Mouse (Mus musculus): ENCODE results near the gene Golga1. TPM values are rescaled to one million over a fixed set of nuclear protein-coding genes. Genes with fewer than 3 reads are reported as not detected.

The Golga1 gene
- polyA plus RNA-seq, 1 experiment = 129 TPM

DNA sequence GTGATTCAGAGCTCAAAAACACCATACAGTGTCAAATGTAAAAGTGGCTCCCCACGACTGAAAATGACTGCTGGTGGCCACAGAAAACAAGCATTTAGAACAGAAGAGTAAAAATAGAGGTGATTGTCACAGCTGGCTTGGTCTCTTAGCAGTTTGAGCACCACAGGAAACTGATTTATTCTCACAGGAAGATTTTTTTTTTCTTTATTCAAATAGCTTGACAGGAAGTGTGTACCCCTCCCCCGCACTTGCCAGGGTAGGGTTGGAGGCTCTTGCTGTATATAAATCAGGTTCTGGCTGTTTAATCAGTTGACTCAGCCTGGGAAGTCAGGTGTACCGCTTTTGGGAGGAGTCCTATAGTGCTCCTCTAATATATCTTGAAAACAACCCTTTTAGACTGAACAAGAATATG, 56.4 kb downstream of the Golga1 start:
- TF ChIP-seq POLR2A (IDR thresholded peaks at IDR 0.05; ENCODE audit: insufficient read depth, low read depth, low read length) (no peak), CTCF (IDR thresholded peaks at IDR 0.05; ENCODE audit: insufficient read depth, low read depth, low read length) (no peak)
- H3K4me1 ChIP-seq (ENCODE audit: control insufficient read depth, insufficient read depth, low read length) = peaks cover 6% of the 10 kb centered on the region
- peak overlapping the region; percentile 89 for H3K4me3 ChIP-seq (ENCODE audit: insufficient read depth, low read depth, low read length)
- H3K27ac ChIP-seq (ENCODE audit: insufficient read depth, low read depth, low read length) = no peak overlapping the region
- WGBS = 16% methylated on average over 3 of the region's 3 CpGs

DNA sequence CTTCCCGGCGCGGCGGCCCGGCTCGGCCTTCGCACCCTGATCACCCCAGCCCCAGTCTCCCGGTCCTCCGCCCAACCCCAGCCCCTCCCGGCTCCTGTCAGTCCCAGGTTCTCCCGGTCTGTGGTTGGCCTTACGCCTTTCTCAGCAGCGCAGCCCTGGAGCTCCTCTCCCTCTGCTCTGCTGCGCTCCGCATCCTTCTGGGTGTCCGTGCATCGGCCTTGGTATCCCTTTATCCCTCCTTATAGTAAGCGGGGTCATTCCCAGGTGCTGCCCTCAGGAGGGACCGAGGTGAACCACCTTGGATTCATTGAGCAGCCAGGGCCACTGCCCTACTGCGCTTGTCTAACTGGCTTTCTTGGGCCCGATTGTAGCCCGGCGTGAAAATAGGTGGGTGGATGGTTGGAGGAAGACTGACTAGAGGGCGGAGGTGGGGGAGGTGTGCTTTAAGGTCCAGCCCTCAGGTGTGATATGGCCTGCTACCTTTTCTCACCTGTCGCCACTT, 56.9 kb downstream of the Golga1 start:
- Histone ChIP-seq H3K4me3 (ENCODE audit: insufficient read depth, low read depth, low read length) (peak overlapping the region; percentile 89), H3K27ac (ENCODE audit: insufficient read depth, low read depth, low read length) (peak overlapping the region; percentile 53), H3K4me1 (ENCODE audit: control insufficient read depth, insufficient read depth, low read length) (peaks cover 12% of the 10 kb centered on the region)
- under 1% methylated on average over 25 of the region's 25 CpGs for whole genome bisulfite sequencing
- no peak for TF ChIP-seq CTCF (IDR thresholded peaks at IDR 0.05; ENCODE audit: insufficient read depth, low read depth, low read length)
- no peak for TF ChIP-seq POLR2A (IDR thresholded peaks at IDR 0.05; ENCODE audit: insufficient read depth, low read depth, low read length)

GRCm38 (mm10) chr2:39007865-39008264, 57.5 kb downstream of the Golga1 start:
- H3K4me3 ChIP-seq (ENCODE audit: insufficient read depth, low read depth, low read length) = peak overlapping the region; percentile 89
- TF ChIP-seq POLR2A (IDR thresholded peaks at IDR 0.05; ENCODE audit: insufficient read depth, low read depth, low read length) (peak; percentile 93), CTCF (IDR thresholded peaks at IDR 0.05; ENCODE audit: insufficient read depth, low read depth, low read length) (no peak)
- H3K27ac ChIP-seq (ENCODE audit: insufficient read depth, low read depth, low read length) = peak overlapping the region; percentile 74
- H3K4me1 ChIP-seq (ENCODE audit: control insufficient read depth, insufficient read depth, low read length) = peaks cover 13% of the 10 kb centered on the region
- under 1% methylated on average over 44 of the region's 44 CpGs for WGBS

- H3K4me3 ChIP-seq (ENCODE audit: insufficient read depth, low read depth, low read length) = no peak overlapping the region
- H3K4me1 ChIP-seq (ENCODE audit: control insufficient read depth, insufficient read depth, low read length) = peaks cover 9% of the 10 kb centered on the region
- WGBS = 89% methylated on average over 14 of the region's 14 CpGs
- no peak for TF ChIP-seq CTCF (IDR thresholded peaks at IDR 0.05; ENCODE audit: insufficient read depth, low read depth, low read length)
- no peak overlapping the region for H3K27ac ChIP-seq (ENCODE audit: insufficient read depth, low read depth, low read length)
Measured at GRCm38 (mm10) chr2:39006149-39006730, 59.1 kb downstream of the Golga1 start.

- peaks cover 9% of the 10 kb centered on the region for H3K4me1 ChIP-seq (ENCODE audit: control insufficient read depth, insufficient read depth, low read length)
- TF ChIP-seq POLR2A (IDR thresholded peaks at IDR 0.05; ENCODE audit: insufficient read depth, low read depth, low read length) = no peak
- no peak for TF ChIP-seq CTCF (IDR thresholded peaks at IDR 0.05; ENCODE audit: insufficient read depth, low read depth, low read length)
- H3K27ac ChIP-seq (ENCODE audit: insufficient read depth, low read depth, low read length) = no peak within 1 kb of the TSS
- peak within 1 kb of the TSS; percentile 81 for H3K4me3 ChIP-seq (ENCODE audit: insufficient read depth, low read depth, low read length)
- WGBS = 12% methylated on average over 15 of the region's 15 CpGs
Measured at GRCm38 (mm10) chr2:39005574-39006079, 59.7 kb downstream of the Golga1 start, which contains the start of gene Rpl35. TSS of gene Rpl35 (minus strand) at chr2:39005624.

- no peak for TF ChIP-seq CTCF (IDR thresholded peaks at IDR 0.05; ENCODE audit: insufficient read depth, low read depth, low read length)
- TF ChIP-seq POLR2A (IDR thresholded peaks at IDR 0.05; ENCODE audit: insufficient read depth, low read depth, low read length) = peak; percentile 63
- under 1% methylated on average over 57 of the region's 58 CpGs for WGBS
- Histone ChIP-seq H3K4me3 (ENCODE audit: insufficient read depth, low read depth, low read length) (peak within 1 kb of the TSS; percentile 81), H3K27ac (ENCODE audit: insufficient read depth, low read depth, low read length) (no peak within 1 kb of the TSS), H3K4me1 (ENCODE audit: control insufficient read depth, insufficient read depth, low read length) (peaks cover 9% of the 10 kb centered on the region)
Measured at GRCm38 (mm10) chr2:39004880-39005435, 60.4 kb downstream of the Golga1 start, which contains the start of gene Arpc5l. TSS of gene Arpc5l (plus strand) at chr2:39005348.

DNA sequence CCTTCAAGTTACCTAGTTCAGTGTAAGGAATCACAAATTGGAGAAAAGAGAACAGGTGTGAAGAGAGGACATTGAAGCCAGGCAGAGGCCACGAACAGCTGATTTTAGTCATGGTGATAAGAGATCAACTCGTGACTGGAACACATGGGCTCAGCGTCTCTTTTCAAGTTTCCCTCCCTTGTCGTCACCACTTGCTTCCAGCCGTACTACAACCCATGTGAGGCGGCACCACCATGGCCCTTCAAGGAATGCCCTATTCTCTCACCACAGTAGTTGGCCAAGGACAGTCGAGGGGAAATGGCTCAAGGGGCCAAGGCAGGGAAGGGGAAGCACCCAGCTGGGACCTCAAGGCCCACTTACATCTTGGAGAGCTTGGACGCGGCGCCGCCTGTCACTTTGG, 61.0 kb downstream of the Golga1 start:
- no peak overlapping the region for H3K27ac ChIP-seq (ENCODE audit: insufficient read depth, low read depth, low read length)

GRCm38 (mm10) chr2:39003512-39003911, 61.8 kb downstream of the Golga1 start:
- no peak for TF ChIP-seq CTCF (IDR thresholded peaks at IDR 0.05; ENCODE audit: insufficient read depth, low read depth, low read length)
- no peak for TF ChIP-seq POLR2A (IDR thresholded peaks at IDR 0.05; ENCODE audit: insufficient read depth, low read depth, low read length)
- WGBS = 70% methylated on average over 5 of the region's 5 CpGs
- Histone ChIP-seq H3K27ac (ENCODE audit: insufficient read depth, low read depth, low read length) (no peak overlapping the region), H3K4me3 (ENCODE audit: insufficient read depth, low read depth, low read length) (no peak overlapping the region), H3K4me1 (ENCODE audit: control insufficient read depth, insufficient read depth, low read length) (peaks cover 9% of the 10 kb centered on the region)

More for the DNA sequence above, 61.0 kb downstream of the Golga1 start:
- under 1% methylated on average over 11 of the region's 11 CpGs for WGBS
- Histone ChIP-seq H3K4me3 (ENCODE audit: insufficient read depth, low read depth, low read length) (peak overlapping the region; percentile 55), H3K4me1 (ENCODE audit: control insufficient read depth, insufficient read depth, low read length) (peaks cover 9% of the 10 kb centered on the region)
- no peak for TF ChIP-seq POLR2A (IDR thresholded peaks at IDR 0.05; ENCODE audit: insufficient read depth, low read depth, low read length)
- TF ChIP-seq CTCF (IDR thresholded peaks at IDR 0.05; ENCODE audit: insufficient read depth, low read depth, low read length) = no peak

DNA sequence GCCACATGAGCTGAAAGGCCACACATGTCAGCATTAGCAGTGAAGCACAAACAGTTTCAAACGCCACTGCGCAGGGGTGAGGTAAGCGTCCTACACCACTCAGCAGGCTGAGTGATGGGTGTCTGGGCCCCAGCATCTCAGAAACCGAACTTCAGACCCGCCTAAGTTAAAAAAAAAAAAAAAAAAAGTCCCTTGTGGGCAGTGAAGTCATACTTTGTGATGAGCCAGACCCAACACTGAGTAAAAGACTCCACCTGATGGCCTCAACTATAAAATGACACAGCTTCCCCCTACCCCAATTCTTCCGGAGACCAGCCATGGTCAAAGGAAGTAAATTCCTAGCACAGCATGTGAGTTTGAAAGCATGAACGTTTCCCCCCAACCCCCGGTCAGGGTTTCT, 62.2 kb downstream of the Golga1 start:
- 37% methylated on average over 8 of the region's 8 CpGs for WGBS
- H3K27ac ChIP-seq (ENCODE audit: insufficient read depth, low read depth, low read length) = no peak overlapping the region
- H3K4me1 ChIP-seq (ENCODE audit: control insufficient read depth, insufficient read depth, low read length) = peaks cover 11% of the 10 kb centered on the region
- no peak overlapping the region for H3K4me3 ChIP-seq (ENCODE audit: insufficient read depth, low read depth, low read length)
- TF ChIP-seq CTCF (IDR thresholded peaks at IDR 0.05; ENCODE audit: insufficient read depth, low read depth, low read length) (no peak), POLR2A (IDR thresholded peaks at IDR 0.05; ENCODE audit: insufficient read depth, low read depth, low read length) (no peak)
